Mouse (Mus musculus) midbrain, embryonic 10.5 days (tissue): ENCODE data around the gene Rbm6. TPM values are rescaled to one million over a fixed set of nuclear protein-coding genes. Genes with fewer than 3 reads are reported as not detected.

Source experiments
- DNase-seq: peaks from one replicate; pipeline ENCODE4 v3.0.0-alpha.2; 2017; ENCODE audit warnings: low spot score
- H3K27ac ChIP-seq: fragments of 300-500 bp; sonication (generic); replicated peaks from 2 replicates; pipeline ENCODE4 v1.5.1; 2016; ENCODE audit warnings: mild to moderate bottlenecking
- H3K27me3 ChIP-seq: fragments of 300-500 bp; sonication (generic); 2 replicates; pipeline ENCODE4 v1.6.1; 2016; ENCODE audit warnings: low read depth, mild to moderate bottlenecking; ENCODE audit not compliant: poor library complexity, severe bottlenecking
- H3K36me3 ChIP-seq: fragments of 300-500 bp; sonication (generic); 2 replicates; pipeline ENCODE4 v1.6.1; 2016; ENCODE audit warnings: mild to moderate bottlenecking, moderate library complexity
- H3K4me1 ChIP-seq: fragments of 300-500 bp; sonication (generic); 2 replicates; pipeline ENCODE4 v1.6.1; 2016
- H3K4me3 ChIP-seq: fragments of 300-500 bp; sonication (generic); 2 replicates; pipeline ENCODE4 v1.5.1; 2016; ENCODE audit warnings: mild to moderate bottlenecking, moderate library complexity
- H3K9me3 ChIP-seq: fragments of 300-500 bp; sonication (generic); replicated peaks from 2 replicates; pipeline ENCODE4 v1.6.1; 2016; ENCODE audit warnings: mild to moderate bottlenecking
- WGBS: fragments of 180-500 bp; shearing (Covaris S2); methylation state at CpG from one replicate; pipeline ENCODE4 v1.1.7; 2016; 5-methylcytosine and 5-hydroxymethylcytosine counted together
- polyA plus RNA-seq: library from polyadenylated mRNA; unstranded; fragments of >200 nt; fragmentation: Nextera tagmentation; extraction: Ambion mirVana; gene quantifications from 2 replicates; pipeline ENCODE4 v1.2.1, GENCODE M21; 2016

The Rbm6 gene
- polyA plus RNA-seq, 1 experiment from 2014 or later: 101 TPM

- Histone ChIP-seq H3K4me3 (peak overlapping the region; percentile 55), H3K9me3 (no peaks in the 10 kb centered on the region), H3K4me1 (peaks cover 25% of the 10 kb centered on the region), H3K27ac (no peak overlapping the region), H3K36me3 (peaks cover 11% of the 10 kb centered on the region; the same call in 1 of the 2 replicates), H3K27me3 (peaks cover 64% of the 10 kb centered on the region)
- 7% methylated on average over 17 of the region's 17 CpGs for WGBS
- no peak for DNase-seq
Measured at GRCm38 (mm10) chr9:107901627-107901914, 28.5 kb upstream of the Rbm6 start.

- Histone ChIP-seq H3K4me3 (peak overlapping the region; percentile 55), H3K4me1 (peaks cover 20% of the 10 kb centered on the region), H3K27me3 (peaks cover 59% of the 10 kb centered on the region), H3K27ac (peak overlapping the region; percentile 46; the same call in 1 of the 2 replicates), H3K36me3 (peaks cover 11% of the 10 kb centered on the region; the same call in 1 of the 2 replicates), H3K9me3 (no peaks in the 10 kb centered on the region)
- peak; percentile 83 for DNase-seq
- 1% methylated on average over 44 of the region's 44 CpGs for WGBS
Measured at GRCm38 (mm10) chr9:107900840-107901626, 28.0 kb upstream of the Rbm6 start.

GRCm38 (mm10) chr9:107899855-107900254 is 26.8 kb upstream of the Rbm6 start:
- 65% methylated on average over 12 of the region's 12 CpGs for WGBS
- Histone ChIP-seq H3K4me1 (peaks cover 16% of the 10 kb centered on the region), H3K9me3 (no peaks in the 10 kb centered on the region), H3K27me3 (peaks cover 52% of the 10 kb centered on the region), H3K27ac (no peak overlapping the region), H3K36me3 (peaks cover 11% of the 10 kb centered on the region; the same call in 1 of the 2 replicates), H3K4me3 (no peak overlapping the region)
- DNase-seq: no peak

GRCm38 (mm10) chr9:107898563-107898962 is 25.5 kb upstream of the Rbm6 start:
- WGBS: 83% methylated on average over 10 of the region's 10 CpGs
- H3K27me3 ChIP-seq: peaks cover 46% of the 10 kb centered on the region
- no peak overlapping the region for H3K4me3 ChIP-seq
- no peak for DNase-seq
- no peak overlapping the region for H3K27ac ChIP-seq
- peaks cover 16% of the 10 kb centered on the region for H3K4me1 ChIP-seq
- peaks cover 11% of the 10 kb centered on the region; the same call in 1 of the 2 replicates for H3K36me3 ChIP-seq
- H3K9me3 ChIP-seq: no peaks in the 10 kb centered on the region

- 92% methylated on average over 1 of the region's 1 CpGs for WGBS
- no peak overlapping the region for H3K4me3 ChIP-seq
- peaks cover 19% of the 10 kb centered on the region for H3K4me1 ChIP-seq
- H3K27me3 ChIP-seq: peaks cover 14% of the 10 kb centered on the region
- DNase-seq: no peak
- no peaks in the 10 kb centered on the region for H3K9me3 ChIP-seq
- no peak overlapping the region for H3K27ac ChIP-seq
- H3K36me3 ChIP-seq: no peaks in the 10 kb centered on the region
Measured at GRCm38 (mm10) chr9:107891023-107891422, 18.0 kb upstream of the Rbm6 start.

GRCm38 (mm10) chr9:107890260-107890659 is 17.2 kb upstream of the Rbm6 start:
- no peak overlapping the region for H3K4me3 ChIP-seq
- H3K27me3 ChIP-seq: peaks cover 20% of the 10 kb centered on the region
- peaks cover 19% of the 10 kb centered on the region for H3K4me1 ChIP-seq
- no peaks in the 10 kb centered on the region for H3K9me3 ChIP-seq
- DNase-seq: no peak
- 87% methylated on average over 6 of the region's 6 CpGs for WGBS
- H3K27ac ChIP-seq: no peak overlapping the region
- H3K36me3 ChIP-seq: no peaks in the 10 kb centered on the region

GRCm38 (mm10) chr9:107888267-107888850 is 15.3 kb upstream of the Rbm6 start:
- peaks cover 19% of the 10 kb centered on the region for H3K4me1 ChIP-seq
- WGBS: under 1% methylated on average over 18 of the region's 18 CpGs
- no peaks in the 10 kb centered on the region for H3K9me3 ChIP-seq
- peaks cover 20% of the 10 kb centered on the region for H3K27me3 ChIP-seq
- H3K4me3 ChIP-seq: peak overlapping the region; percentile 66
- no peak for DNase-seq
- no peaks in the 10 kb centered on the region for H3K36me3 ChIP-seq
- H3K27ac ChIP-seq: peak overlapping the region; percentile 75

GRCm38 (mm10) chr9:107887804-107888266 is 14.8 kb upstream of the Rbm6 start, which contains the start of gene Mon1a:
TSS of gene Mon1a (plus strand) at chr9:107888151.
- H3K27ac ChIP-seq: peak within 1 kb of the TSS; percentile 75
- H3K36me3 ChIP-seq: no peaks in the 10 kb centered on the region
- DNase-seq: peak; percentile 84

GRCm38 (mm10) chr9:107880411-107880810 is 7.4 kb upstream of the Rbm6 start:
- no peaks in the 10 kb centered on the region for H3K4me1 ChIP-seq
- no peak overlapping the region for H3K4me3 ChIP-seq
- H3K27ac ChIP-seq: no peak overlapping the region
- no peak for DNase-seq
- no peaks in the 10 kb centered on the region for H3K9me3 ChIP-seq
- whole genome bisulfite sequencing: 82% methylated on average over 4 of the region's 4 CpGs
- H3K27me3 ChIP-seq: no peaks in the 10 kb centered on the region
- H3K36me3 ChIP-seq: no peaks in the 10 kb centered on the region

More at GRCm38 (mm10) chr9:107887804-107888266, 14.8 kb upstream of the Rbm6 start, which contains the start of gene Mon1a:
- Histone ChIP-seq H3K4me1 (peaks cover 19% of the 10 kb centered on the region), H3K4me3 (peak within 1 kb of the TSS; percentile 66), H3K9me3 (no peaks in the 10 kb centered on the region), H3K27me3 (peaks cover 20% of the 10 kb centered on the region)
- under 1% methylated on average over 28 of the region's 28 CpGs for WGBS

- Histone ChIP-seq H3K36me3 (peaks cover 23% of the 10 kb centered on the region), H3K9me3 (no peaks in the 10 kb centered on the region), H3K4me3 (peak overlapping the region; percentile 99), H3K4me1 (peaks cover 20% of the 10 kb centered on the region), H3K27ac (peak overlapping the region; percentile 98), H3K27me3 (no peaks in the 10 kb centered on the region)
- 0% methylated on average over 80 of the region's 80 CpGs for WGBS
- DNase-seq: peak; percentile 94
Measured at GRCm38 (mm10) chr9:107872350-107873098, 513 bp downstream of the Rbm6 start.

- H3K36me3 ChIP-seq: peaks cover 53% of the 10 kb centered on the region
Measured at GRCm38 (mm10) chr9:107866081-107866480, 7.0 kb downstream of the Rbm6 start.

GRCm38 (mm10) chr9:107864493-107864892 is 8.5 kb downstream of the Rbm6 start:
- Histone ChIP-seq H3K9me3 (no peaks in the 10 kb centered on the region), H3K36me3 (peaks cover 51% of the 10 kb centered on the region), H3K4me1 (no peaks in the 10 kb centered on the region), H3K27ac (no peak overlapping the region), H3K4me3 (no peak overlapping the region), H3K27me3 (no peaks in the 10 kb centered on the region)
- WGBS: 79% methylated on average over 1 of the region's 1 CpGs
- no peak for DNase-seq

More at GRCm38 (mm10) chr9:107866081-107866480, 7.0 kb downstream of the Rbm6 start:
- Histone ChIP-seq H3K27me3 (no peaks in the 10 kb centered on the region), H3K9me3 (no peaks in the 10 kb centered on the region), H3K4me3 (no peak overlapping the region), H3K27ac (no peak overlapping the region), H3K4me1 (0 out of 2 replicates have a peak, but pooled peaks cover 3% of the 10 kb centered on the region)
- no peak for DNase-seq
- 92% methylated on average over 2 of the region's 2 CpGs for WGBS
